Mouse (Mus musculus): ENCODE results near the gene Snx5. TPM values are rescaled to one million over a fixed set of nuclear protein-coding genes. Genes with fewer than 3 reads are reported as not detected.

The Snx5 gene
- polyA plus RNA-seq, 1 experiment from 2014 or later, result 107 TPM

DNA sequence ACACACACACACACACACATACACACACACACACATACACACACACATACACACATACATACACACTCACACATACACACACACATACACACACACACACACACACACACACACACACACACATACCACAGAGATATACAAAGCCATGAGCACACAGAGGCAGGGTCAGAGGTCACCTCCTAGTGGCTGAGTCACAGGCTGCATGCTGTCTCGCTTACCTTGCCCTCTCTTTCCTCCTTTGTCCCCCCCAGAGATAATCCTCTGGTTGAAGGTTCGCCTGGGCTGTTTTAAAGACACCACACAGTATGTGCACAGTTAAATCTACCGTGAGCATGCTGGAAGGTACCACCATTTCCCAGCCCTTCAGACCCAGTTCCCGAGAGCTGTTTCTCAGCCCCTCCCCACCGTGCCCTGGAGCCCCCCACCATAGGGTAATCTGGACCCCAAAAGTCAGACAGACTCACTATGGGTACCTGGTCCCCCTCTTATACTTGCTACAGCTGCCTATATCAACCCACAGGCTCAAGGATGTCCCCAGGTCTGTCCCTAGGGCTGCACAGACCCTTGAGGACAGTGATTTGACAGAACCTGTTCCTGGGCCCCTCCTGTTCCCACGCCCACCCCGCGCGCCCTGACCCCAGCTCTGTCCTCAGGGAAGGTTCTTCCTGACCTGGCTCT lies 56.1 kb downstream of the Snx5 start:
- Histone ChIP-seq H3K36me3 (no peaks in the 10 kb centered on the region), H3K27ac (no peak overlapping the region), H3K4me1 (peaks cover 9% of the 10 kb centered on the region; the same call in 1 of the 2 replicates), H3K4me2 (no peak overlapping the region), H3K4me3 (no peak overlapping the region), H3K9ac (no peak overlapping the region), H3K27me3 (replicated peaks) (no peaks in the 10 kb centered on the region), H3K9me3 (replicated peaks) (no peaks in the 10 kb centered on the region)
- no peak for ATAC-seq
- 51% methylated on average over 9 of the region's 9 CpGs for WGBS (ENCODE audit: insufficient replicate concordance)

DNA sequence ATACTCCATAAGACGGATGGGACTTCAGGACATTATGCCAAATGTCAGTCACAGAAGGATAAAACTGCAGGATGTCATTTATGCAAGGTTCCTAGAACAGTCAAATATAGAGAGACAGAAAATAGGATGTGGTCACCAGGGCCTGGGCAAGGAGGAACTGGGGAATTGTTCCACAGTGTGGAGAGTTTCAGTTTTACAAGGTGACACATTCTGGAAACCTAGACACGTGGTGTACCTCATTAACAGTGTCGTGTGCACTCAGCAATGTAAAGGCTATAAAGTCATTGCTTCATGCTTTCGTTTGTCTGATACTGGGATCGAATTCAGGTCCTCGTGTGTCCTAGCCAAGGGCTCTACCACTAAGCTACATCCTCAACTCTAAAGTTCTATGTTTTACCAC lies 56.9 kb downstream of the Snx5 start:
- no peak overlapping the region for H3K4me2 ChIP-seq
- H3K9ac ChIP-seq, result no peak overlapping the region
- WGBS (ENCODE audit: insufficient replicate concordance), result 61% methylated on average over 6 of the region's 6 CpGs
- peaks cover 9% of the 10 kb centered on the region; the same call in 1 of the 2 replicates for H3K4me1 ChIP-seq
- no peak overlapping the region for H3K4me3 ChIP-seq
- no peaks in the 10 kb centered on the region for H3K27me3 ChIP-seq (replicated peaks)
- H3K27ac ChIP-seq, result no peak overlapping the region
- H3K9me3 ChIP-seq (replicated peaks), result no peaks in the 10 kb centered on the region
- ATAC-seq, result no peak
- no peaks in the 10 kb centered on the region for H3K36me3 ChIP-seq

GRCm38 (mm10) chr2:144209425-144209824 lies 61.3 kb downstream of the Snx5 start:
- 65% methylated on average over 3 of the region's 3 CpGs for WGBS (ENCODE audit: insufficient replicate concordance)
- no peaks in the 10 kb centered on the region; the same call in 1 of the 2 replicates for H3K27me3 ChIP-seq (replicated peaks)
- no peaks in the 10 kb centered on the region for H3K36me3 ChIP-seq
- H3K9ac ChIP-seq, result no peak overlapping the region
- no peak overlapping the region for H3K4me2 ChIP-seq
- H3K4me1 ChIP-seq, result no peaks in the 10 kb centered on the region
- no peaks in the 10 kb centered on the region for H3K9me3 ChIP-seq (replicated peaks)
- no peak overlapping the region for H3K27ac ChIP-seq
- ATAC-seq, result no peak
- H3K4me3 ChIP-seq, result no peak overlapping the region

DNA sequence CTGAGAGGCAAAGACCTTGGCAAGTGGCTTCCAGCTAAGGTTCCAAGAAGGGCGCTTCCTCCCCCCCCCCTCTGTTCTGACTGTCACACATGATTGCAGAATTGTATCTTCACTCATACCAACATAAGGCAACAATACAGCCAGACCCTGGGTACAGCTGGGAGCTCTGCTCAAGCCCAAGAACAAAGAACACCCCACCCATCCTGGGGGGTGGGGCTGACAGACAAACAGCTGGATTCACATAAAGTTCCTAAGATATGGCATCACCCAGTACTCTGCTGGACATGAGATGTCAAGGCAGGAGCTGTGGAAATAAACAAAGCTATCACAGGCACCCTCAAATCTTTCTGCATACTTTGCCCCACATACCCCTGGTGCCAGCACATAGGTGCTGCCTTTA lies 63.3 kb downstream of the Snx5 start:
- Histone ChIP-seq H3K4me1 (no peaks in the 10 kb centered on the region), H3K9ac (no peak overlapping the region), H3K4me2 (no peak overlapping the region), H3K27ac (no peak overlapping the region), H3K27me3 (replicated peaks) (no peaks in the 10 kb centered on the region; the same call in 1 of the 2 replicates), H3K36me3 (no peaks in the 10 kb centered on the region), H3K9me3 (replicated peaks) (no peaks in the 10 kb centered on the region), H3K4me3 (no peak overlapping the region)
- ATAC-seq, result no peak
- 45% methylated on average over 1 of the region's 1 CpGs for WGBS (ENCODE audit: insufficient replicate concordance)

- Histone ChIP-seq H3K4me2 (no peak overlapping the region), H3K27ac (no peak overlapping the region), H3K27me3 (replicated peaks) (no peaks in the 10 kb centered on the region; the same call in 1 of the 2 replicates), H3K4me1 (peaks cover 13% of the 10 kb centered on the region), H3K9me3 (replicated peaks) (no peaks in the 10 kb centered on the region), H3K9ac (no peak overlapping the region), H3K4me3 (no peak overlapping the region), H3K36me3 (no peaks in the 10 kb centered on the region)
- WGBS (ENCODE audit: insufficient replicate concordance), result 71% methylated on average over 5 of the region's 5 CpGs
- no peak for ATAC-seq
Measured at GRCm38 (mm10) chr2:144203001-144203400, 67.7 kb downstream of the Snx5 start.

DNA sequence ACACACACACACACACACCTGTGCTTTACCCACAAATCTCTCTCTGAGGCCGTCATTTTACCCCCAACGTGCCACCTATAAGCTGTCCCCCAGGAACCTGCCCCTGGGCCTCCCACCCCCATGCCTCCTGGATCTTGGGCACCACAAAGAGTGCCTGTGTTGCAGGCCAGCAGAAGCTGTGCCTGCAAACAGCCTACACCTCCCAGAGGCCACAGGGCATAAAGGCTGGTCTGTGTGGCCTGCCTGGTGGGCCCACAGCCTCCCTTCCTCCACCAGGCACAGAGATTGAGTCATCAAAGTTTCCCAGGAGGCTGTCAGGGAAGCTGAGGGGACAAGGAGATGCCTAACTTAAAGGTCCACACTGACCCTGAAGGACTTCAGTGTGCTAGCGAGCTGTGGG lies 68.1 kb downstream of the Snx5 start:
- WGBS (ENCODE audit: insufficient replicate concordance), result 67% methylated on average over 3 of the region's 3 CpGs
- Histone ChIP-seq H3K9me3 (replicated peaks) (no peaks in the 10 kb centered on the region), H3K4me1 (peaks cover 16% of the 10 kb centered on the region), H3K27me3 (replicated peaks) (no peaks in the 10 kb centered on the region; the same call in 1 of the 2 replicates), H3K4me3 (no peak overlapping the region), H3K9ac (no peak overlapping the region), H3K4me2 (no peak overlapping the region), H3K36me3 (no peaks in the 10 kb centered on the region), H3K27ac (no peak overlapping the region)
- no peak for ATAC-seq

- Histone ChIP-seq H3K36me3 (no peaks in the 10 kb centered on the region), H3K4me3 (no peak overlapping the region), H3K27me3 (replicated peaks) (no peaks in the 10 kb centered on the region; the same call in 1 of the 2 replicates), H3K4me1 (peaks cover 20% of the 10 kb centered on the region), H3K9me3 (replicated peaks) (no peaks in the 10 kb centered on the region), H3K9ac (no peak overlapping the region), H3K4me2 (no peak overlapping the region), H3K27ac (no peak overlapping the region)
- 69% methylated on average over 4 of the region's 4 CpGs for WGBS (ENCODE audit: insufficient replicate concordance)
- ATAC-seq, result no peak
Measured at GRCm38 (mm10) chr2:144202151-144202550, 68.6 kb downstream of the Snx5 start.

Other genes with a start within 250 kb of the Snx5 start
- not detected in 2 replicates for gene Banf2, start 237.8 kb downstream of the Snx5 start, polyA plus RNA-seq (2016; fragmentation: Nextera tagmentation; extraction: Ambion mirVana)
- gene Mgme1, start 243 bp downstream of the Snx5 start, polyA plus RNA-seq (2016; fragmentation: Nextera tagmentation; extraction: Ambion mirVana), result 17.4 and 19.0 TPM in 2 replicates
- gene Ovol2, start 61.2 kb upstream of the Snx5 start, polyA plus RNA-seq (2016; fragmentation: Nextera tagmentation; extraction: Ambion mirVana), result 0.08 TPM in 1 of 2 replicates, not detected in the other
- gene Kat14, start 98.1 kb upstream of the Snx5 start, polyA plus RNA-seq (2016; fragmentation: Nextera tagmentation; extraction: Ambion mirVana), result 26.3 and 28.3 TPM in 2 replicates
- 0.74 TPM in 1 of 2 replicates, not detected in the other for gene Pet117, start 98.1 kb upstream of the Snx5 start, polyA plus RNA-seq (2016; fragmentation: Nextera tagmentation; extraction: Ambion mirVana)